Comparison of ENCODE assay signal across 8 mouse cellular contexts in the genomic region with DNA sequence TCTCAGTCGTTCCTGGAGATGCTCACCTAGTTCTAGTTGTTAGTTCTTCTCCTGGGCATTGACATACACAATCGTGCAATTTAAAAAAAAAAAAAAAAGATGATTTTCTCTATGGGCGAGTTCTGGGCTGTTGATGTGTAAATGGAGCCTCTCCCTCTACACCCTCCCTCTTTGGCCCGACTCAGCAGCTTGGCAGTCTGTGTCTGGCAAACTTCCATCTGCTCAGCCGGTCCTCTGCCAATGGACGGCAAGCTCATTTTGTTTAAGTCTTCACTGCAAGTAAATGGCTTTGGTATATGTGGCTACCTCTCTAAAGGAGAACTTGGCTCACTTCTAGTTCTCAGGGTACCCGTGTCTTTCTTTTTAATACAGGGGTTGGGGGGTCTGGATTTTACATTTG. TPM values are rescaled to one million over a fixed set of nuclear protein-coding genes. Genes with fewer than 3 reads are reported as not detected.
A peak's percentile ranks its signal among the peaks of the same experiment; 100 is the strongest.
DNase-seq lines count a peak whose midpoint lies in the region.

No protein-coding gene starts in this region.

- DNase-seq in adrenal gland, adult 2 months = peak; percentile 69
- DNase-seq in adrenal gland, postnatal 4 days (ENCODE audit: low spot score in 2 of 2) = no peak
- DNase-seq in urinary bladder, postnatal 25 days (ENCODE audit: low spot score) = peak; percentile 44
- DNase-seq in urinary bladder, postnatal 10 days (ENCODE audit: low spot score) = no peak
- peak; percentile 48 for DNase-seq in heart, postnatal 25 days (ENCODE audit: low spot score)
- DNase-seq in left cerebral cortex, postnatal 14 days (ENCODE audit: low spot score in 2 of 2) = peak; percentile 79 to 82
- peak; percentile 51 for DNase-seq in testis, postnatal 10 days (ENCODE audit: low spot score)
- no peak for DNase-seq in embryo, embryonic 9.5 days (ENCODE audit: extremely low spot score)

- intact Hi-C loops in heart, postnatal 25 days (cut with DNase I) = no loop called here
- intact Hi-C loops in left cerebral cortex, postnatal 14 days (cut with DNase I) = no loop called here

RNA-seq across cellular contexts. Expression of a gene that starts 4.7 kb away (rescaled TPM):
- 10 to 100 TPM; 30.6 to 38.4 TPM for total RNA-seq in adrenal gland, adult 2 months (2021)
- 221 and 235 TPM in 2 replicates for polyA plus RNA-seq in adrenal gland, adult 2 months (2012; rRNA removed)
- 10 to 100 TPM; 30.8 to 38.7 TPM for total RNA-seq in adrenal gland, postnatal 4 days (2021)
- 10 to 100 TPM; 20.8 to 23.2 TPM for total RNA-seq in heart, postnatal 25 days (2021)
- 100 to 1,000 TPM; 104 to 107 TPM for total RNA-seq in left cerebral cortex, postnatal 14 days (2021)

RNA-seq across cellular contexts. Expression of a gene that starts 47.5 kb away (rescaled TPM):
- 10 to 100 TPM in 1 of 2 experiments, 1 to 10 TPM in 1; 6.6 to 13.2 TPM for total RNA-seq in adrenal gland, adult 2 months (2021)
- 4.6 and 5.8 TPM in 2 replicates for polyA plus RNA-seq in adrenal gland, adult 2 months (2012; rRNA removed)
- total RNA-seq in adrenal gland, postnatal 4 days (2021) = 10 to 100 TPM; 12.8 to 12.9 TPM
- 1 to 10 TPM; 5.6 to 6.4 TPM for total RNA-seq in heart, postnatal 25 days (2021)
- total RNA-seq in left cerebral cortex, postnatal 14 days (2021) = 100 to 1,000 TPM; 482 to 522 TPM

RNA-seq across cellular contexts. Expression of a gene that starts 55.7 kb away (rescaled TPM):
- 10 to 100 TPM; 41.3 to 54.0 TPM for total RNA-seq in adrenal gland, adult 2 months (2021)
- 19.3 and 22.0 TPM in 2 replicates for polyA plus RNA-seq in adrenal gland, adult 2 months (2012; rRNA removed)
- 10 to 100 TPM; 30.9 to 33.9 TPM for total RNA-seq in adrenal gland, postnatal 4 days (2021)
- total RNA-seq in heart, postnatal 25 days (2021) = 10 to 100 TPM; 49.0 to 51.3 TPM
- 10 to 100 TPM; 26.6 to 27.6 TPM for total RNA-seq in left cerebral cortex, postnatal 14 days (2021)

RNA-seq across cellular contexts. Expression of a gene that starts 55.7 kb away (rescaled TPM):
- total RNA-seq in adrenal gland, adult 2 months (2021) = 10 to 100 TPM; 65.6 to 74.0 TPM
- polyA plus RNA-seq in adrenal gland, adult 2 months (2012; rRNA removed) = 4.2 and 4.4 TPM in 2 replicates
- 100 to 1,000 TPM; 104 to 107 TPM for total RNA-seq in adrenal gland, postnatal 4 days (2021)
- 10 to 100 TPM; 42.8 to 43.9 TPM for total RNA-seq in heart, postnatal 25 days (2021)
- total RNA-seq in left cerebral cortex, postnatal 14 days (2021) = 10 to 100 TPM; 38.2 to 44.6 TPM

Comparison
In these comparisons a context has a peak if more than half of its experiments do, and no peak if none do; other contexts are left out.
1. DNase-seq: peak in adrenal gland, adult 2 months (single experiment), urinary bladder, postnatal 25 days (single experiment), heart, postnatal 25 days (single experiment), left cerebral cortex, postnatal 14 days (2 of 2) and testis, postnatal 10 days (single experiment); none in adrenal gland, postnatal 4 days (0 of 2), urinary bladder, postnatal 10 days (single experiment) and embryo, embryonic 9.5 days (single experiment).
2. RNA of a gene that starts 47.5 kb away (total RNA-seq): 482 to 522 TPM in left cerebral cortex, postnatal 14 days; 6.6 to 13.2 TPM in adrenal gland, adult 2 months, 12.8 to 12.9 TPM in adrenal gland, postnatal 4 days and 5.6 to 6.4 TPM in heart, postnatal 25 days; every median in the first group is over 10 times any median in the second.